Mouse (Mus musculus) hindbrain, embryonic 13.5 days (tissue): ENCODE data around the gene Klf7. TPM values are rescaled to one million over a fixed set of nuclear protein-coding genes. Genes with fewer than 3 reads are reported as not detected.

Experiments
- ATAC-seq: fragments of 200-750 bp; cut with Nextera tagmentation; 2 replicates; pipeline ENCODE4 v1.8.0; 2017; ENCODE audit warnings: moderate TSS enrichment; ENCODE audit not compliant: low FRiP score
- H3K27ac ChIP-seq: fragments of 300-500 bp; sonication (generic); 2 replicates; pipeline ENCODE4 v1.5.1; 2015; ENCODE audit warnings: inconsistent platforms, mild to moderate bottlenecking, moderate library complexity
- H3K27me3 ChIP-seq: fragments of 300-500 bp; sonication (generic); 2 replicates; pipeline ENCODE4 v1.6.1; 2015; ENCODE audit warnings: mild to moderate bottlenecking, inconsistent platforms
- H3K36me3 ChIP-seq: fragments of 300-500 bp; sonication (generic); 2 replicates; pipeline ENCODE4 v1.6.1; 2015; ENCODE audit warnings: mild to moderate bottlenecking, inconsistent platforms
- H3K4me1 ChIP-seq: fragments of 300-500 bp; sonication (generic); replicated peaks from 2 replicates; pipeline ENCODE4 v1.6.1; 2015; ENCODE audit warnings: inconsistent platforms
- H3K4me2 ChIP-seq: fragments of 300-500 bp; sonication (generic); 2 replicates; pipeline ENCODE4 v1.6.1; 2015; ENCODE audit warnings: inconsistent platforms, mild to moderate bottlenecking, moderate library complexity
- H3K4me3 ChIP-seq: fragments of 300-500 bp; sonication (generic); 2 replicates; pipeline ENCODE4 v1.5.1; 2015; ENCODE audit warnings: mild to moderate bottlenecking, inconsistent platforms
- H3K9ac ChIP-seq: fragments of 300-500 bp; sonication (generic); 2 replicates; pipeline ENCODE4 v1.6.1; 2015; ENCODE audit warnings: mild to moderate bottlenecking, inconsistent platforms
- H3K9me3 ChIP-seq: fragments of 300-500 bp; sonication (generic); 2 replicates; pipeline ENCODE4 v1.6.1; 2016; ENCODE audit warnings: inconsistent platforms
- whole genome bisulfite sequencing: fragments of 180-500 bp; shearing (Covaris S2); methylation state at CpG from one replicate; pipeline ENCODE4 v1.1.7; 2015; 5-methylcytosine and 5-hydroxymethylcytosine counted together
- polyA plus RNA-seq: library from polyadenylated mRNA; unstranded; fragments of >200 nt; fragmentation: Nextera tagmentation; extraction: Ambion mirVana; gene quantifications from 2 replicates; pipeline ENCODE4 v1.2.1, GENCODE M21; 2015

Gene Klf7
- polyA plus RNA-seq, 1 experiment from 2014 or later: 93.3 TPM

DNA sequence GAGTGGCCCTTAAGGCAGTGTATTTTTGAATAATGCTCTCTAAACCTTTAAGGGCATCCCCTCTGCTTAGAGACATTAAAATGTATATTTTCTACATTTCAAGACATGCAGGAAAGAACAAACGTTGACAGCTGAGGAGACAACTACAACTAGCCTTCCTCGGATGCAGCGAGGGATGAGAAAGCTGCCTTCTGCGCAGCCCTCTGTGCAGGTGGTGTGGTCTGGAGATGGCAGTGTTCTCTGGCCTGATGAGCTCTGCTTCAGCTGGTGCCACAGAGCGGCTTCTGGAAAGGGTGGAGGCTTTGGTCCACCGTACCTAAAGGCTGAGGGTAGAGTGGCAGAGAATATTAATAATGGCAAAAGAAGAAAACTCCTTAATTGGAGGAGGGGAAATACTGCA, 120.0 kb downstream of the Klf7 start:
- no peaks in the 10 kb centered on the region for H3K9me3 ChIP-seq
- no peak for ATAC-seq
- H3K4me2 ChIP-seq: no peak overlapping the region
- H3K27ac ChIP-seq: no peak overlapping the region
- WGBS: 90% methylated on average over 6 of the region's 6 CpGs
- no peaks in the 10 kb centered on the region for H3K27me3 ChIP-seq
- H3K9ac ChIP-seq: no peak overlapping the region
- peaks cover 11% of the 10 kb centered on the region; the same call in 1 of the 2 replicates for H3K4me1 ChIP-seq
- H3K4me3 ChIP-seq: no peak overlapping the region
- H3K36me3 ChIP-seq: no peaks in the 10 kb centered on the region

DNA sequence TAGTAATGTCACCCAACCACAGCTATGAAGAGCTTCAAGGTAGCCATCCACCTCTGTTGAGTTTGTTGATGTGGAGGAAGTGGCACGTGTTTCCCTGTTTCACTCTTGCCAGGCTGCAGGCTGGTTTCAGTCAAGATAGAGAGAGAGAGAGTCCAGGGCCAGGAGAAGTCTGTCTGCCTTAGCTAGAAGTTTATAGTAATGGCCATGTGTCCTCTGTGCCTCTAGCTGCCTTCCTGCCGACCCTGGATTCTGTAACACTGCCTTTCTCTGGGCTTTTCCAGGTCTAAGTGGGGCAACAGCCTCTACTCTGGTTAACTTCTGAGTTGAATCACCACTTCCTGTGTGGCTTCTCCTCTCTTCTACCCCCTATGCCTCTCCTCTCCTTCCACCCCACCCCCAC, 121.5 kb downstream of the Klf7 start:
- no peaks in the 10 kb centered on the region for H3K9me3 ChIP-seq
- H3K36me3 ChIP-seq: no peaks in the 10 kb centered on the region
- no peaks in the 10 kb centered on the region for H3K27me3 ChIP-seq
- no peak overlapping the region for H3K4me3 ChIP-seq
- H3K4me1 ChIP-seq: peaks cover 15% of the 10 kb centered on the region
- no peak overlapping the region for H3K4me2 ChIP-seq
- no peak overlapping the region for H3K9ac ChIP-seq
- H3K27ac ChIP-seq: no peak overlapping the region
- ATAC-seq: no peak
- 91% methylated on average over 2 of the region's 2 CpGs for WGBS

- Histone ChIP-seq H3K9ac (no peak overlapping the region), H3K4me1 (peaks cover 26% of the 10 kb centered on the region), H3K36me3 (no peaks in the 10 kb centered on the region), H3K27me3 (no peaks in the 10 kb centered on the region), H3K4me2 (no peak overlapping the region), H3K9me3 (no peaks in the 10 kb centered on the region), H3K27ac (no peak overlapping the region), H3K4me3 (no peak overlapping the region)
- 82% methylated on average over 8 of the region's 8 CpGs for WGBS
- ATAC-seq: no peak
Observed at GRCm38 (mm10) chr1:63999481-63999880, 122.6 kb downstream of the Klf7 start.

DNA sequence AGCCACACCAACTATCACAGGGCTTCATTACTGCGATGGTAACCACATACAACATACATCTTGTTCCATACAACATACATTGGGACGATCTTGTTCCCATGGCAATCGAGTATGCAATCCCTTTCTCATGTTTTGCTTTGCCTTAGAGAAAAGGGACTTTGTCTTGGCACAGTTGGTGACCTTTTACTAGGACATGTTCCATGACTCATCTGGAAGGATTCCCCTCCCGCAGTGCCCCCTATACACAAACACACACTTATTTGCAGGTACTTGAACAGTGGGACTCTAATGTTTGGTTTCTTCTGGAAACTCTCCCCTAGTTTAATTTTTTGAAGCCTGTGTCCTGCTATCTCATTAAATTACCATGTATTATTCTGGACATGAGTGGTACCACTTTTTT, 123.2 kb downstream of the Klf7 start:
- Histone ChIP-seq H3K9ac (no peak overlapping the region), H3K27ac (no peak overlapping the region), H3K27me3 (no peaks in the 10 kb centered on the region), H3K4me2 (no peak overlapping the region), H3K4me3 (no peak overlapping the region), H3K4me1 (peaks cover 28% of the 10 kb centered on the region), H3K9me3 (no peaks in the 10 kb centered on the region), H3K36me3 (no peaks in the 10 kb centered on the region)
- no peak for ATAC-seq
- 84% methylated on average over 4 of the region's 4 CpGs for WGBS

GRCm38 (mm10) chr1:63998139-63998538, 123.9 kb downstream of the Klf7 start:
- H3K9ac ChIP-seq: no peak overlapping the region
- WGBS: 75% methylated on average over 2 of the region's 2 CpGs
- H3K27ac ChIP-seq: no peak overlapping the region
- H3K4me2 ChIP-seq: no peak overlapping the region
- no peaks in the 10 kb centered on the region for H3K27me3 ChIP-seq
- H3K4me3 ChIP-seq: no peak overlapping the region
- peaks cover 28% of the 10 kb centered on the region for H3K4me1 ChIP-seq
- no peak for ATAC-seq
- H3K9me3 ChIP-seq: no peaks in the 10 kb centered on the region
- no peaks in the 10 kb centered on the region for H3K36me3 ChIP-seq

- Histone ChIP-seq H3K9ac (no peak overlapping the region), H3K9me3 (no peaks in the 10 kb centered on the region), H3K36me3 (no peaks in the 10 kb centered on the region), H3K4me2 (no peak overlapping the region), H3K4me3 (no peak overlapping the region), H3K27ac (peak overlapping the region; percentile 77), H3K4me1 (peaks cover 28% of the 10 kb centered on the region), H3K27me3 (no peaks in the 10 kb centered on the region)
- 40% methylated on average over 4 of the region's 4 CpGs for WGBS
- ATAC-seq: no peak
Observed at GRCm38 (mm10) chr1:63995828-63996227, 126.3 kb downstream of the Klf7 start.

GRCm38 (mm10) chr1:63995137-63995492, 127.0 kb downstream of the Klf7 start:
- H3K4me3 ChIP-seq: no peak overlapping the region
- no peaks in the 10 kb centered on the region for H3K27me3 ChIP-seq
- H3K9ac ChIP-seq: no peak overlapping the region
- no peaks in the 10 kb centered on the region for H3K9me3 ChIP-seq
- no peak for ATAC-seq
- no peaks in the 10 kb centered on the region for H3K36me3 ChIP-seq
- H3K4me2 ChIP-seq: peak overlapping the region; percentile 31; the same call in 1 of the 2 replicates
- peaks cover 28% of the 10 kb centered on the region for H3K4me1 ChIP-seq
- H3K27ac ChIP-seq: peak overlapping the region; percentile 77
- 40% methylated on average over 5 of the region's 5 CpGs for WGBS

GRCm38 (mm10) chr1:63994248-63995136, 127.6 kb downstream of the Klf7 start:
- ATAC-seq: peak; percentile 91
- Histone ChIP-seq H3K9me3 (no peaks in the 10 kb centered on the region), H3K36me3 (no peaks in the 10 kb centered on the region), H3K9ac (peak overlapping the region; percentile 53; the same call in 1 of the 2 replicates), H3K4me2 (peak overlapping the region; percentile 31), H3K27me3 (no peaks in the 10 kb centered on the region), H3K27ac (peak overlapping the region; percentile 77), H3K4me1 (peaks cover 28% of the 10 kb centered on the region), H3K4me3 (no peak overlapping the region)
- WGBS: 8% methylated on average over 19 of the region's 19 CpGs

- H3K4me1 ChIP-seq: peaks cover 34% of the 10 kb centered on the region
- no peak overlapping the region for H3K4me3 ChIP-seq
- no peaks in the 10 kb centered on the region for H3K9me3 ChIP-seq
- no peaks in the 10 kb centered on the region for H3K36me3 ChIP-seq
- no peak overlapping the region for H3K4me2 ChIP-seq
- no peak for ATAC-seq
- 75% methylated on average over 5 of the region's 5 CpGs for WGBS
- no peaks in the 10 kb centered on the region for H3K27me3 ChIP-seq
- no peak overlapping the region for H3K27ac ChIP-seq
- no peak overlapping the region for H3K9ac ChIP-seq
Observed at GRCm38 (mm10) chr1:63992506-63992905, 129.6 kb downstream of the Klf7 start.

- ATAC-seq: no peak
- H3K4me3 ChIP-seq: no peak overlapping the region
- H3K27ac ChIP-seq: no peak overlapping the region
- no peak overlapping the region for H3K4me2 ChIP-seq
- peaks cover 36% of the 10 kb centered on the region for H3K4me1 ChIP-seq
- H3K9me3 ChIP-seq: no peaks in the 10 kb centered on the region
- no peak overlapping the region for H3K9ac ChIP-seq
- no peaks in the 10 kb centered on the region for H3K27me3 ChIP-seq
- WGBS: 95% methylated on average over 6 of the region's 6 CpGs
- no peaks in the 10 kb centered on the region for H3K36me3 ChIP-seq
Observed at GRCm38 (mm10) chr1:63990416-63990815, 131.7 kb downstream of the Klf7 start.

GRCm38 (mm10) chr1:63980733-63981132, 141.3 kb downstream of the Klf7 start:
- whole genome bisulfite sequencing: 67% methylated on average over 2 of the region's 2 CpGs
- Histone ChIP-seq H3K4me1 (peaks cover 19% of the 10 kb centered on the region), H3K27me3 (no peaks in the 10 kb centered on the region), H3K36me3 (no peaks in the 10 kb centered on the region), H3K27ac (no peak overlapping the region), H3K4me3 (no peak overlapping the region), H3K4me2 (no peak overlapping the region), H3K9ac (no peak overlapping the region), H3K9me3 (no peaks in the 10 kb centered on the region)
- no peak for ATAC-seq
